Mouse (Mus musculus) lung, postnatal 0 days (tissue): ENCODE data around the gene Gm9732. TPM values are rescaled to one million over a fixed set of nuclear protein-coding genes. Genes with fewer than 3 reads are reported as not detected.
"Not testable (repeated sequence)": the region's sequence is repeated elsewhere in the genome, so short reads cannot be mapped to it uniquely, and the experiment has no call there.

ENCODE experiments used
- ATAC-seq: fragments of 200-750 bp; cut with Nextera tagmentation; 2 replicates; pipeline ENCODE4 v1.8.0; 2017; ENCODE audit warnings: moderate library complexity
- DNase-seq: peaks from one replicate; pipeline ENCODE4 v3.0.0-alpha.2; 2016; ENCODE audit warnings: low spot score
- H3K27ac ChIP-seq: fragments of 300-500 bp; sonication (generic); 2 replicates; pipeline ENCODE4 v1.5.1; 2014; ENCODE audit warnings: antibody characterized with exemption, mild to moderate bottlenecking, low read length, mixed read lengths
- H3K27me3 ChIP-seq: fragments of 300-500 bp; sonication (generic); replicated peaks from 2 replicates; pipeline ENCODE4 v1.6.1; 2014; ENCODE audit warnings: low read length, mixed read lengths; ENCODE audit not compliant: insufficient read depth
- H3K36me3 ChIP-seq: fragments of 300-500 bp; sonication (generic); 2 replicates; pipeline ENCODE4 v1.6.1; 2014; ENCODE audit warnings: low read length, mixed read lengths; ENCODE audit not compliant: insufficient read depth
- H3K4me1 ChIP-seq: fragments of 300-500 bp; sonication (generic); 2 replicates; pipeline ENCODE4 v1.6.1; 2014; ENCODE audit warnings: antibody characterized with exemption, low read depth, low read length, mixed read lengths; ENCODE audit not compliant: insufficient read depth
- H3K4me2 ChIP-seq: fragments of 300-500 bp; sonication (generic); replicated peaks from 2 replicates; pipeline ENCODE4 v1.6.1; 2014; ENCODE audit warnings: low read depth, mild to moderate bottlenecking, low read length, moderate library complexity, mixed read lengths
- H3K4me3 ChIP-seq: fragments of 300-500 bp; sonication (generic); 2 replicates; pipeline ENCODE4 v1.5.1; 2014; ENCODE audit warnings: low read depth, low read length
- H3K9ac ChIP-seq: fragments of 300-500 bp; sonication (generic); replicated peaks from 2 replicates; pipeline ENCODE4 v1.6.1; 2014; ENCODE audit warnings: low read depth, mild to moderate bottlenecking
- H3K9me3 ChIP-seq: fragments of 300-500 bp; sonication (generic); 2 replicates; pipeline ENCODE4 v1.6.1; 2016; ENCODE audit warnings: low read length, mixed read lengths
- WGBS: fragments of 180-500 bp; shearing (Covaris S2); extraction: QIAGEN DNeasy Blood & Tissue Kit; methylation state at CpG from one replicate; pipeline ENCODE4 v1.1.7; 2014; 5-methylcytosine and 5-hydroxymethylcytosine counted together
- polyA plus RNA-seq: library from polyadenylated mRNA; unstranded; fragments of >200 nt; fragmentation: Nextera tagmentation; extraction: Ambion mirVana; gene quantifications from 2 replicates; pipeline ENCODE4 v1.2.1, GENCODE M21; 2015

Gm9732 gene
- polyA plus RNA-seq, 1 experiment from 2014 or later: not detected

GRCm38 (mm10) chr14:43337646-43338045 lies 62.8 kb downstream of the Gm9732 start:
- H3K9ac ChIP-seq, H3K4me1 ChIP-seq, DNase-seq, ATAC-seq, H3K4me3 ChIP-seq, H3K36me3 ChIP-seq, H3K9me3 ChIP-seq, H3K27ac ChIP-seq, H3K27me3 ChIP-seq, H3K4me2 ChIP-seq: not testable (repeated sequence)
- WGBS: 51% methylated on average over 1 of the region's 1 CpGs

DNA sequence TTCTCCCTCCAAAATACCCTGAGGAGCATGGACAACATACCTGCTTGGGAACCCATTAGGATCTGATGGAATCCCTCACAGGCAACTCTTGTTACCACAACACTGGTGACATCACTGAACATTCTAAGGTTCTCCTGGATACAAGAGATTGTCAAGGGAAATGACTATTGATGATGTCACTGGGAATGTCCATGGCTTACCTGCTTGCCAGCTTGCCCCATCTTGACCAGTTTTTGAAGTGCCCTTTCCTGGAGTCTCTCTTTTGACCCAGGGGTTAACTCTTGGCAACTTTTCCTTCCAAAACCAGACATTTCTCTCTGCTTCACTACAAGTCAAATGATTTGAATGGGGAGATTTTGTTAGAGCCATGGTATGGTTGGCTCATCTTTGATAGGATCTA lies 72.9 kb downstream of the Gm9732 start, which contains the start of gene 1700001F09Rik:
1700001F09Rik (minus strand) TSS at position 101 of the 400 bp plus-strand sequence.
- ATAC-seq, H3K4me2 ChIP-seq, H3K27ac ChIP-seq, H3K27me3 ChIP-seq, H3K4me1 ChIP-seq, H3K9ac ChIP-seq, H3K36me3 ChIP-seq, DNase-seq, H3K4me3 ChIP-seq, H3K9me3 ChIP-seq: not testable (repeated sequence)

GRCm38 (mm10) chr14:43352944-43353343 lies 78.1 kb downstream of the Gm9732 start:
- H3K9ac ChIP-seq, H3K27ac ChIP-seq, DNase-seq, H3K4me2 ChIP-seq, H3K27me3 ChIP-seq, ATAC-seq, H3K9me3 ChIP-seq, H3K36me3 ChIP-seq, H3K4me3 ChIP-seq, H3K4me1 ChIP-seq: not testable (repeated sequence)
- 82% methylated on average over 2 of the region's 2 CpGs for WGBS

Other genes with a start within 250 kb of the Gm9732 start
- gene Gm8094, start 198.4 kb upstream of the Gm9732 start, polyA plus RNA-seq: not detected in 2 replicates
- gene Gm8104, start 174.4 kb upstream of the Gm9732 start, polyA plus RNA-seq: not detected in 2 replicates
- not detected in 2 replicates for gene Gm7233, start 95.2 kb upstream of the Gm9732 start, polyA plus RNA-seq
- not detected in 2 replicates for gene Gm8122, start 39.7 kb upstream of the Gm9732 start, polyA plus RNA-seq
- not detected in 2 replicates for gene Gm8126, start 16.4 kb upstream of the Gm9732 start, polyA plus RNA-seq
- gene Gm8127, start 18.8 kb downstream of the Gm9732 start, polyA plus RNA-seq: not detected in 2 replicates
- not detected in 2 replicates for gene 1700001F09Rik, start 72.8 kb downstream of the Gm9732 start, polyA plus RNA-seq
- not detected in 2 replicates for gene Gm8138, start 141.3 kb downstream of the Gm9732 start, polyA plus RNA-seq